Mouse (Mus musculus): ENCODE measurements around the gene Hoxd4.

DNA sequence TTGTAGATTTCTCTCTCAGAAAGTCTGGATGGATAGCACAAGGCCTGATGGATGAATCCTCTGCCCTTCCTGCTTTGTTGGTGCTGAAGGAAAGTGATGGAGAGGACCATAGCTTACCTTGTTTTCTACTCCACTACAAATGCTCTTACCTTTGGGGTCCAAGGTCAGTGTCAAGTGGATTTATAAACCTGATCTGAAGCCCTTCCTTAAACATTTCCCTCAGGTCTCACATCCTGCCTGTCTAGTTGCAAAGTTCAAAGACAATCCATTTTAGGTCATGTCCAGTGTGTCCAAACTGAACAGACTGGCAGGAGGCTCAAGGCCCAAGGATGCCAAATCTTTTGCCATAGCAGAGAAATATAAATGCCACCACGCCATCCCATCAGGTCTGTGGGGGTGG lies 40.1 kb downstream of the Hoxd4 start:
- no peak for TF ChIP-seq POLR2A (IDR thresholded peaks at IDR 0.05; ENCODE audit: borderline replicate concordance, extremely low read depth, insufficient read depth, insufficient read length, poor library complexity, severe bottlenecking)
- no peak for TF ChIP-seq CTCF (IDR thresholded peaks at IDR 0.05; ENCODE audit: borderline replicate concordance, extremely low read depth, insufficient read depth, insufficient read length)

All from brain, embryonic 14.5 days (tissue).